Mouse (Mus musculus) gastrocnemius, adult 8-10 months (tissue): Measurements from ENCODE around the gene Siah1a. TPM values are rescaled to one million over a fixed set of nuclear protein-coding genes. Genes with fewer than 3 reads are reported as not detected.

Source experiments
- DNase-seq, 2 experiments: peaks; one replicate each; pipeline ENCODE4 v3.0.0; 2022; ENCODE audit warnings: low spot score in 2 of 2
- total RNA-seq, 4 experiments: library from RNA; stranded (reverse); gene quantifications; 2 replicates each; pipeline ENCODE4 v1.2.4; 2022

The Siah1a gene
- total RNA-seq, 4 experiments from 2014 or later: 10.4 to 14.5 (median 11.7) TPM

DNA sequence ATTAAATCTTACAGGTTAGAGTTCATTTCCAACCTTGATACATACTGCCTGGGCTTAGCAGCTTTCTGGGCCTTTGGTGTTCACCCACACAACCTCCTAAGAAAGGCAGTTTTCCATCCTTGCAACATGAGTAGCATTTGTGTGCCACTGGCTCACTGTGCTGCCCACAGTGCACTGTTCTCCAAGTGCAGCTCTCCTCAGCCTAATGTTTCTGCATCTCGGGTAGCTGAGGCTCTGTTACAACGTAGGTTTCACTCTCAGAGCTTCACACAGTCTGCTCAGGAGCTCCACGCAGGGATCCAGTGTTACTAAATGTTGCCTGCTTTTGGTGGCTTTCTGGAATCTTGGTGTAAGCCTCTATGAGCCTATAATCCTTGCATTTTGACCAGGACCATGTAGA, 40.4 kb downstream of the Siah1a start:
- no peak for DNase-seq

DNA sequence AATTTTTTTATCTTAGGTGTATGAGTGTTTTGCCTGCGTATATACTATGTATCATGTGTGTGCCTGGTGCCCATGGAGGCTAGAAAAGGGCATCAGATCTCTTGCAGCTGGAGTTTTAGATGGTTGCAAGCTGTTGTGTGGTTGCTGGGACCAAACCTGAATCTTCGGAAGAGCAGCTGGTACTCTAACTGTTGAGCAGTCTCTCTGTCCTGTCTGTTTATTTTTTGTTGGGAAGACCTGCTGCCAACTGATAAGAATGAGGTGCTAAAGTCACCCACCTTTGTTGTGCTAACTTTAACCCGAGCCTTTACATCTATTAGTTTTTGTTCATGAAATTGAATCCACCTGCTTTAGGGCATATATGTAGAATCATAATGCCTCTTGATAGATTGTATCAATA, 43.3 kb downstream of the Siah1a start:
- DNase-seq: no peak

DNA sequence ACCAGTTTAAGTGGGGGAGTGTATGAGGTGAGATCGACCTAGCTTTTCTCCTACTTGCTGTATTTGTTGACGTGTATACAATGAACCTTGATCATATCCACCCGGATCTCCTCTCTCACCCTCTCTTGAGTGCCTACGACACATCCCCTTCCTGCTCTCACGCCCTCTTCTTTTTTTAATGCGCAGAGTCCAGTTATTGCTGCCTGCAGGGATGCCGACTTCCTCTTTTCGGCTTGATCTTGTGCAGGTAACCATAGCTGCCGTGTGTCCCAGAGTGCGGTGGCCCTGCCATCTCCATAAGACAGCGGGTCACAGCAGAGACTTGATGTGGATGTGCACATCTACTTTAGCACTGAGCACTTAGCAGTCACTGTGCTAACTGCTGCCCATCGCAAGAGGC, 46.3 kb downstream of the Siah1a start:
- DNase-seq: no peak

DNA sequence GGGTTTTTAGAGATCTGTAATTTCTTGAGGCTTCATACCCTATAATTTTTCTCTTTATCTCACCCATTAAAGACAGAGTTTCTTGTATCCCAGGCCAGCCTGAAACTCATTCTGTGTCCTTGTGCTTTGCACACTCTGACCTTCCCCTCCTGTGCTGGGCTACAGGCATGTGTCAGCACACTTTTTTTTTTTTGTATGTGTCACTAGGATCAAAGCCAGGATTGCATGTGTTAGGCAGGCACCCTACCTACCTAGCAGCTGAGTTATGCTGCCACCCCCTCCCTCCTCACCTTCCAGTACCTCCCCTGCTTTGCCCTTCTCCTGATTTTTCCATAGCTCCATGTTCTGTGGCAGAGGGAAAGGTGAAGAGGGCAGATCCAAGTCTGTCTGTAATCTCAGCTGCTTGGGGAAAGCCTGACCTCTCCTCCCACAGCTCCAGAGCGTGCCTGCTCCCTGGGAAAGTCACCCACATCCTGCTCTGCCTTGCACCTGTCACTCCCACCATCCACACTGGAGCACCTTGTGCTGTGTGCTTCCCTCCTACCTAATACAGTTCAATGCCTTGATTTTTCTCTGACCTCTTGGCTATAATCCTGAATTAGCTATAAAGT, 46.8 kb downstream of the Siah1a start:
- no peak for DNase-seq

DNA sequence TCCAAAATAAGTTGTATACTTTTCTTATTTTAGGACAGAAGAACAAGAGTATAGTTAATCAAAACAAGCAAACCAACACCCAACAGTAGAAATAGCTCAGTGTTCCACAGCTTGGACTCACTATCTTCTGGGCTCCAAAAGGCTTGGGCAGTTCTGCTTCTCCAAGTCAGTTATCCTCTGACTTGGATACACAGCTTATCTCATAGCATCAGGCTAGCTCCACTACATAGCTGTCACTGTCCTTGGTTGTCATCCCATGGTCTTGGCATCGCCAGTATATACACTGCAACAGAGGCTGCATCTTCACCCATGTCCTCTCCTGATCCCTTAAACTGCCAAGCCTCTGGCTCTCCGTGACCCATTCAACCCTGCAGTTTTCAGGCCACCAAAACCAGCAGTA, 50.0 kb downstream of the Siah1a start:
- no peak for DNase-seq

DNA sequence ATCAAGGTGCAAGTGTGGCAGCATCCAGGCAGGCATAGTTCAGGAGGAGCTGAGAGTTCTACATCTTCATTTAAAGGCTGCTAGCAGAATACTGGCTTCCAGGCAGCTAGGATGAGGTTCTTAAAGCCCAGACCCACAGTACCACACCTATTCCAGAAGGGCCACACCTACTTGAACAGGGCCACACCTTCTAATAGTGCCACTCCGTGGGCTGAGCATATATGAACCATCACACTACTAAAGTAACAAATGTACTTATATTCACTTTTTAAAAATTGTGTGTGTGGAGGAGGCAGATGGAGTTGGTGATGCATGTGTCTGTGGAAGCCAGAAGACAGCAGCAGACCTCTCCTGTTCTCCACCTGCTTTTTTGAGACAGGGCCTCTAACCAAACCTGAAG, 51.7 kb downstream of the Siah1a start:
- no peak for DNase-seq

DNA sequence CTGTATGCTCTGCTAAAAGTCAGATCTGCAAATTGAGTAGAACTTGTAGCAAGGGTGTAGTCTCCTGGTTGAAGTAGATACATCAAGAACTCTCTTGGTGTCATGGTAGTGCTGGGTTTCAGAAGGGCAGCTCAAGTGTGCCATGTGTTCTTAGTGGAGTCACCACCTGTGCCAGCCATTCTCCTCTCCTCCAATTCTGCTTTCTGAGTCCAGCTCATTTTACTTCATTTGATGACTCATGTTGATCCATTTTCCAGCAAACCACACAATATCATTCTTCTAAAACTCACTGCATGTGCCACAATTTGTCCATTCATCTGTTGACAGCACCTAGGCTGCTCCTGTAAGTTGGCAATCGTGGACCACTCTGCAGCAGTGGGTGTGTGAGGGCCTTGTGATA, 53.6 kb downstream of the Siah1a start:
- no peak for DNase-seq

DNA sequence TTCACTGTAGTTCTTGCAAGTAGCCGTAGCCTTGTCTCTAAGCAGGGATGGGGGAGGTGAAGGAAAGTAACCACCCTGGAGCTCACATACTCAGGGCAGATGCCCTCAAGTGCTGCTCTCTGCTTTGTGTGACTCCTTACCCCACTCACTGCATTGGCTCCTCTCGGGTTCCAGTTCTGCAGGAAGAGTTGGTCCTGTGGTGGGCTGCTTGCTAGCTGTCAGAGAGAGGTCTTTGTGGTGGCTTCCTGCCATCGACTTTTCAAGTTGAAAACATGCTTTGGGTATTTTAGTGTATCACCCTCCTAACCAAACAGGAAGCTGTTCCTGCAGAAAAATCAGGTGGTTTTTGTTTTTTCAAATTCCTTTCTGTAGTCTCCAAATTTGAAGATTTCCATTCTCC, 59.1 kb downstream of the Siah1a start:
- DNase-seq: no peak

Other genes with a start within 250 kb of the Siah1a start
- gene Abcc12, start 165.2 kb downstream of the Siah1a start, total RNA-seq: under 1 TPM in 1 of 4 experiments, not detected in 3; 0.05 TPM
- gene Lonp2, start 121.9 kb downstream of the Siah1a start, total RNA-seq: 10 to 100 TPM; 60.5 to 70.7 (median 68.5) TPM
- gene Gm10638, start 235 bp downstream of the Siah1a start, total RNA-seq: 1 to 10 TPM; 1.5 to 7.1 (median 4.4) TPM
- 10 to 100 TPM; 16.6 to 18.9 (median 18.1) TPM for gene N4bp1, start 139.3 kb upstream of the Siah1a start, total RNA-seq